Mouse (Mus musculus) forebrain, embryonic 12.5 days (tissue): ENCODE measurements around the gene Polh. TPM values are rescaled to one million over a fixed set of nuclear protein-coding genes. Genes with fewer than 3 reads are reported as not detected.

Experiments used
- ATAC-seq: fragments of 200-750 bp; cut with Nextera tagmentation; 2 replicates; pipeline ENCODE4 v1.8.0; 2017; ENCODE audit warnings: moderate TSS enrichment; ENCODE audit not compliant: low FRiP score
- H3K27ac ChIP-seq: fragments of 300-500 bp; sonication (generic); 2 replicates; pipeline ENCODE4 v1.5.1; 2016; ENCODE audit warnings: mild to moderate bottlenecking
- H3K27me3 ChIP-seq: fragments of 300-500 bp; sonication (generic); 2 replicates; pipeline ENCODE4 v1.6.1; 2016; ENCODE audit warnings: mild to moderate bottlenecking
- H3K36me3 ChIP-seq: fragments of 300-500 bp; sonication (generic); replicated peaks from 2 replicates; pipeline ENCODE4 v1.6.1; 2016; ENCODE audit warnings: mild to moderate bottlenecking
- H3K4me1 ChIP-seq: fragments of 300-500 bp; sonication (generic); 2 replicates; pipeline ENCODE4 v1.6.1; 2016
- H3K4me2 ChIP-seq: fragments of 300-500 bp; sonication (generic); 2 replicates; pipeline ENCODE4 v1.6.1; 2016; ENCODE audit warnings: mild to moderate bottlenecking, moderate library complexity
- H3K4me3 ChIP-seq: fragments of 300-500 bp; sonication (generic); replicated peaks from 2 replicates; pipeline ENCODE4 v1.5.1; 2016; ENCODE audit warnings: mild to moderate bottlenecking
- H3K9ac ChIP-seq: fragments of 300-500 bp; sonication (generic); 2 replicates; pipeline ENCODE4 v1.6.1; 2016; ENCODE audit warnings: mild to moderate bottlenecking
- H3K9me3 ChIP-seq: fragments of 300-500 bp; sonication (generic); 2 replicates; pipeline ENCODE4 v1.6.1; 2016
- WGBS: fragments of 180-500 bp; shearing (Covaris S2); methylation state at CpG from one replicate; pipeline ENCODE4 v1.1.7; 2016; 5-methylcytosine and 5-hydroxymethylcytosine counted together
- microRNA counts: library from miRNA; unstranded; fragments of <30 nt; microRNA quantifications from one replicate; lab custom pipeline; 2017
- microRNA-seq: library from miRNA; unstranded; fragments of <30 nt; microRNA quantifications from one replicate; pipeline ENCODE4, GENCODE M21; 2017
- polyA plus RNA-seq: library from polyadenylated mRNA; unstranded; fragments of >200 nt; fragmentation: Nextera tagmentation; extraction: Ambion mirVana; gene quantifications from 2 replicates; pipeline ENCODE4 v1.2.1, GENCODE M21; 2016

Gene Polh
- polyA plus RNA-seq, 1 experiment from 2014 or later = 11.2 TPM

- 93% methylated on average over 4 of the region's 4 CpGs for WGBS
Measured at GRCm38 (mm10) chr17:46123285-46123684, 79.2 kb downstream of the Polh start.

GRCm38 (mm10) chr17:46122791-46123190, 79.7 kb downstream of the Polh start:
- H3K27ac ChIP-seq = no peak overlapping the region
- H3K4me3 ChIP-seq = no peak overlapping the region
- 94% methylated on average over 4 of the region's 4 CpGs for WGBS
- H3K9me3 ChIP-seq = no peaks in the 10 kb centered on the region
- peaks cover 88% of the 10 kb centered on the region for H3K36me3 ChIP-seq
- no peak for ATAC-seq
- H3K27me3 ChIP-seq = no peaks in the 10 kb centered on the region
- no peak overlapping the region for H3K4me2 ChIP-seq
- no peak overlapping the region for H3K9ac ChIP-seq
- no peaks in the 10 kb centered on the region for H3K4me1 ChIP-seq

More at GRCm38 (mm10) chr17:46123285-46123684, 79.2 kb downstream of the Polh start:
- Histone ChIP-seq H3K4me2 (no peak overlapping the region), H3K4me3 (no peak overlapping the region), H3K9ac (no peak overlapping the region), H3K27me3 (no peaks in the 10 kb centered on the region), H3K4me1 (no peaks in the 10 kb centered on the region), H3K36me3 (peaks cover 88% of the 10 kb centered on the region), H3K9me3 (no peaks in the 10 kb centered on the region), H3K27ac (no peak overlapping the region)
- no peak for ATAC-seq

MicroRNAs within 50 kb of the gene (microRNA counts, 519-probe panel; counts per million panel counts)
- microRNA mmu-miR-693-3p (lab: Ali Mortazavi, UCI) (not detected), microRNA mmu-miR-693-5p (lab: Ali Mortazavi, UCI) (not detected)

Small RNA genes within 50 kb of the gene (microRNA-seq; reads per million reads assigned to microRNA genes)
- gene Mir693 = not detected

Other genes with a start within 250 kb of the Polh start
- 4.1 TPM in 2 replicates for gene Vegfa, start 170.3 kb downstream of the Polh start, polyA plus RNA-seq
- 117 and 121 TPM in 2 replicates for gene Mrps18a, start 91.7 kb downstream of the Polh start, polyA plus RNA-seq
- 14.9 and 15.9 TPM in 2 replicates for gene Rsph9, start 58.4 kb downstream of the Polh start, polyA plus RNA-seq
- gene Mad2l1bp, start 49.1 kb downstream of the Polh start, polyA plus RNA-seq = 30.6 and 31.0 TPM in 2 replicates
- gene Gtpbp2, start 41.6 kb downstream of the Polh start, polyA plus RNA-seq = 37.0 and 43.6 TPM in 2 replicates
- gene Xpo5, start 137 bp upstream of the Polh start, polyA plus RNA-seq = 66.6 and 72.2 TPM in 2 replicates
- gene Polr1c, start 45.4 kb upstream of the Polh start, polyA plus RNA-seq = 96.2 and 102 TPM in 2 replicates
- gene Yipf3, start 45.4 kb upstream of the Polh start, polyA plus RNA-seq = 58.9 and 61.6 TPM in 2 replicates
- gene Lrrc73, start 50.9 kb upstream of the Polh start, polyA plus RNA-seq = 3.0 and 3.2 TPM in 2 replicates
- gene Tjap1, start 80.4 kb upstream of the Polh start, polyA plus RNA-seq = 56.0 and 58.4 TPM in 2 replicates
- gene Dlk2, start 94.8 kb upstream of the Polh start, polyA plus RNA-seq = 1.5 and 2.0 TPM in 2 replicates
- gene Abcc10, start 125.7 kb upstream of the Polh start, polyA plus RNA-seq = 7.6 and 8.7 TPM in 2 replicates
- 15.7 and 17.2 TPM in 2 replicates for gene Zfp318, start 181.1 kb upstream of the Polh start, polyA plus RNA-seq
- gene Crip3, start 226.3 kb upstream of the Polh start, polyA plus RNA-seq = 0.79 and 0.91 TPM in 2 replicates
- 0.14 TPM in 1 of 2 replicates, not detected in the other for gene Slc22a7, start 235.8 kb upstream of the Polh start, polyA plus RNA-seq